Mouse (Mus musculus) myocyte (in vitro differentiated cells): Measurements from ENCODE around the gene Hnrnph1.

Experiments used
- CEBPB ChIP-seq: IDR thresholded peaks from 2 replicates; pipeline ENCODE4 v1.6.1; 2011; ENCODE audit warnings: mild to moderate bottlenecking, moderate library complexity; ENCODE audit not compliant: poor library complexity, insufficient read depth, severe bottlenecking
- E2F4 ChIP-seq: IDR thresholded peaks from one replicate; pipeline ENCODE4 v1.6.1; 2011; ENCODE audit warnings: mild to moderate bottlenecking, control low read depth, moderate library complexity; ENCODE audit not compliant: insufficient read depth
- MAX ChIP-seq: IDR thresholded peaks from one replicate; pipeline ENCODE4 v1.6.1; 2011; ENCODE audit warnings: low read depth, mild to moderate bottlenecking, control low read depth
- MYOD1 ChIP-seq, 3 experiments: IDR thresholded peaks; one replicate each; pipeline ENCODE4 v1.6.1; 2011; ENCODE audit warnings: control low read depth in 2 of 3, low read depth in 2 of 3, mild to moderate bottlenecking in 2 of 3, moderate library complexity in 1 of 3; ENCODE audit not compliant: insufficient read length in 2 of 3, control insufficient read depth in 1 of 3
- MYOG ChIP-seq, 3 experiments: IDR thresholded peaks; one replicate each; pipeline ENCODE4 v1.6.1; 2011; ENCODE audit warnings: control low read depth in 2 of 3, low read depth in 2 of 3, mild to moderate bottlenecking in 2 of 3; ENCODE audit not compliant: insufficient read length in 2 of 3, control insufficient read depth in 1 of 3, insufficient read depth in 1 of 3
- POLR2A ChIP-seq: IDR thresholded peaks from one replicate; pipeline ENCODE4 v1.6.1; 2011; ENCODE audit warnings: low read depth, mild to moderate bottlenecking, control low read depth, moderate library complexity; ENCODE audit not compliant: insufficient read length
- POLR2AphosphoS2 ChIP-seq: IDR thresholded peaks from one replicate; pipeline ENCODE4 v1.6.1; 2011; ENCODE audit warnings: low read depth, control low read depth; ENCODE audit not compliant: insufficient read length
- SRF ChIP-seq: IDR thresholded peaks from one replicate; pipeline ENCODE4 v1.6.1; 2011; ENCODE audit warnings: low read depth; ENCODE audit not compliant: control insufficient read depth, insufficient read length
- TCF12 ChIP-seq: IDR thresholded peaks from one replicate; pipeline ENCODE4 v1.6.1; 2011; ENCODE audit warnings: mild to moderate bottlenecking, control low read depth; ENCODE audit not compliant: poor library complexity, insufficient read depth, severe bottlenecking
- TCF3 ChIP-seq: IDR thresholded peaks from one replicate; pipeline ENCODE4 v1.6.1; 2011; ENCODE audit warnings: low read depth, control low read depth; ENCODE audit not compliant: insufficient read length
- USF1 ChIP-seq: IDR thresholded peaks from one replicate; pipeline ENCODE4 v1.6.1; 2011; ENCODE audit warnings: low read depth, mild to moderate bottlenecking, control low read depth, moderate library complexity

DNA sequence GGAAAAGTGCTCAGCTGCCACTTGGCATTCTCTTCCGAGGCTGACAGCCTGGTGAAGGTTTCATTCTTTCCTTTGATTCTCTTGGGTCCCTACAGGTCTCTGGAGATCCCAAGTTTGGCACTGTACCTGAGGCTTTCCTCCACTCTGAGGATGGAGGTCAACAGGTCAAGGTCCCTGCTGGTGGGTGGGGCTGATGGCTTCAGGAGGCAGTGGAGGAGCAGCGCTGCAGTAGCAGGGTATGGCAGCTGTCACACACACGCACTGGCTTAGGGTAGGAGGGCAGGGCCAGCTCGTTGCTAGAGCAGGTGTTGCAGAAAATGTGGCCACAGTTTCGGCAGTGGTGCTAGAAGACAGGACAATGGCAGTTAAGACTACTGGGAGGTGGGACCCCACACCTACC is 12.8 kb downstream of the Hnrnph1 start:
- peak; percentile 37 for TF ChIP-seq POLR2A
- no peak for TF ChIP-seq TCF12
- TF ChIP-seq USF1, result no peak
- no peak for TF ChIP-seq CEBPB
- TF ChIP-seq MYOG (IDR thresholded peaks at IDR 0.05; ENCODE audit: control insufficient read depth in 1 of 3, insufficient read depth in 1 of 3, insufficient read length in 2 of 3, low read depth in 2 of 3), result peak in 2 of 3 experiments; percentile 83 to 86
- no peak for TF ChIP-seq SRF
- TF ChIP-seq E2F4, result no peak
- TF ChIP-seq MYOD1 (IDR thresholded peaks at IDR 0.05; ENCODE audit: control insufficient read depth in 1 of 3, insufficient read length in 2 of 3, low read depth in 2 of 3), result peak in 2 of 3 experiments; percentile 79 to 80
- TF ChIP-seq POLR2AphosphoS2, result peak; percentile 87
- no peak for TF ChIP-seq MAX
- peak; percentile 41 for TF ChIP-seq TCF3
